Mouse (Mus musculus) left cerebral cortex, adult 9 months (tissue): ENCODE data around the gene Epb41l2.

Source experiments
- DNase-seq, 2 experiments: peaks; one replicate each; pipeline ENCODE4 v3.0.0; 2022; ENCODE audit warnings: low spot score in 2 of 2

Gene Epb41l2

GRCm38 (mm10) chr10:25365708-25366107 is 6.1 kb downstream of the Epb41l2 start:
- DNase-seq, result no peak

- no peak for DNase-seq
Measured at GRCm38 (mm10) chr10:25366691-25367090, 7.1 kb downstream of the Epb41l2 start.

GRCm38 (mm10) chr10:25368928-25369327 is 9.3 kb downstream of the Epb41l2 start:
- no peak for DNase-seq

GRCm38 (mm10) chr10:25369691-25370090 is 10.1 kb downstream of the Epb41l2 start:
- DNase-seq, result no peak

- DNase-seq, result no peak
Measured at GRCm38 (mm10) chr10:25371336-25371735, 11.7 kb downstream of the Epb41l2 start.

- no peak for DNase-seq
Measured at GRCm38 (mm10) chr10:25371915-25372371, 12.3 kb downstream of the Epb41l2 start.

GRCm38 (mm10) chr10:25372510-25373148 is 13.0 kb downstream of the Epb41l2 start:
- no peak for DNase-seq

- no peak for DNase-seq
Measured at GRCm38 (mm10) chr10:25375036-25375435, 15.4 kb downstream of the Epb41l2 start.

- DNase-seq, result no peak
Measured at GRCm38 (mm10) chr10:25380746-25381481, 21.3 kb downstream of the Epb41l2 start.

- DNase-seq, result no peak
Measured at GRCm38 (mm10) chr10:25381951-25382350, 22.4 kb downstream of the Epb41l2 start.

- no peak for DNase-seq
Measured at GRCm38 (mm10) chr10:25383171-25383570, 23.6 kb downstream of the Epb41l2 start.

- no peak for DNase-seq
Measured at GRCm38 (mm10) chr10:25384391-25384790, 24.8 kb downstream of the Epb41l2 start.

- DNase-seq, result no peak
Measured at GRCm38 (mm10) chr10:25385811-25386580, 26.4 kb downstream of the Epb41l2 start.

GRCm38 (mm10) chr10:25386868-25387267 is 27.3 kb downstream of the Epb41l2 start:
- DNase-seq, result no peak

GRCm38 (mm10) chr10:25387268-25387667 is 27.7 kb downstream of the Epb41l2 start:
- no peak for DNase-seq

- DNase-seq, result no peak
Measured at GRCm38 (mm10) chr10:25392786-25393185, 33.2 kb downstream of the Epb41l2 start.

GRCm38 (mm10) chr10:25393721-25394120 is 34.1 kb downstream of the Epb41l2 start:
- DNase-seq, result no peak

GRCm38 (mm10) chr10:25395236-25395886 is 35.8 kb downstream of the Epb41l2 start:
- no peak for DNase-seq

GRCm38 (mm10) chr10:25396859-25397258 is 37.3 kb downstream of the Epb41l2 start:
- DNase-seq, result no peak

- DNase-seq, result peak in 1 of 2 experiments; percentile 18
Measured at GRCm38 (mm10) chr10:25397767-25398690, 38.4 kb downstream of the Epb41l2 start.

- no peak for DNase-seq
Measured at GRCm38 (mm10) chr10:25399016-25399415, 39.4 kb downstream of the Epb41l2 start.
